Mouse (Mus musculus): ENCODE data around the gene Vsig2. TPM values are rescaled to one million over a fixed set of nuclear protein-coding genes. Genes with fewer than 3 reads are reported as not detected.

Vsig2 gene
- total RNA-seq, 1 experiment from 2014 or later: 5.8 TPM

- DNase-seq: no peak
Measured at GRCm38 (mm10) chr9:37567019-37567418, 28.0 kb downstream of the Vsig2 start.

DNA sequence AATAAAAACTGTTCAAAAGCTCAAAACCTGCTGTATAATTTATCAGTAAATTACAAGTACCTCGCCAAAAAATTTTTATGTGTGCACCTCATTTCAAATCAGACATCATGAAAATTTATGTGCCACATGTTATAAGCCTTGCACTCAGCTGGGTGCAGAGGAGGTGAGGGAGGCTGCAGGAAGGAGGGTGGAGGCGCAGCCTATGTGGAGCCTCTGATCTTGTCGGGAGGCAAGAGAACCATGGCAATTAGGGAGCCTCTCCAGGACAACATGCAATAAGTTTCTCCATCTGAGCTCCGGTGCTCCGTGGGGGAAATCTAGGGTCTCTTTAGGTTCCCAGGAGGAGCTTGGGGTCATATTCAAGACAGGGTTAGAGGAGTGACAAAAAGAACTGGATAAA lies 28.4 kb downstream of the Vsig2 start:
- DNase-seq: no peak

- DNase-seq: peak; percentile 17
Measured at GRCm38 (mm10) chr9:37567892-37568604, 29.0 kb downstream of the Vsig2 start.

DNA sequence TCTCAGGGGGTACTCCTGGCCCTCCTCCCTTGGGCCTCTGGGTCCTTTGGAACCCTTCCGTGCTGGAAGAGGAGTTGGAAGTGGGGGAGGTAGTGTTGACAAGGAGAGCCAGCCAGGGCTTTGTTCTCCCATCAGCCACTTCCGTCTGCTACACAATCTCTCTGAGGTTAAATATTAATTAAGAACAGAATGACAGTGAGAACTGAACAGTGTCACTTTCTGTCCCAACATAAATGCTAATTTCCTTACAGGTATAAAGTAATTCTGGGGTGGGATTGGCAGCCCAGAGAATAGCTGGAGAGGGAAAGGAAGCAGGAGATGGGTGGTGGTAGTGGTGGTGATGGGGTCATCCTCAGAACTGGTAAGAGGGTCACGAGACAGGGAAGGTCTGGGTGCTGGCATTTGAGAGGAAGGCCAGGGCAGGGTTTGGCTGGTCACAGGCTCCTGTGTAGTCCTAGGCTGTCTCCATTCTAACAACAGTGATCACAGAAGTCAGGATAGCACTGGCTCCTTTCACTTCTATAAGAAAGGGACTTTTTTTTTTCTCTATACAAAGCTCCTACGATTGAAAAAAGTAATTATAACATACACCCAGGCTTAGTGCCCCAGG lies 29.7 kb downstream of the Vsig2 start:
- no peak for DNase-seq

DNA sequence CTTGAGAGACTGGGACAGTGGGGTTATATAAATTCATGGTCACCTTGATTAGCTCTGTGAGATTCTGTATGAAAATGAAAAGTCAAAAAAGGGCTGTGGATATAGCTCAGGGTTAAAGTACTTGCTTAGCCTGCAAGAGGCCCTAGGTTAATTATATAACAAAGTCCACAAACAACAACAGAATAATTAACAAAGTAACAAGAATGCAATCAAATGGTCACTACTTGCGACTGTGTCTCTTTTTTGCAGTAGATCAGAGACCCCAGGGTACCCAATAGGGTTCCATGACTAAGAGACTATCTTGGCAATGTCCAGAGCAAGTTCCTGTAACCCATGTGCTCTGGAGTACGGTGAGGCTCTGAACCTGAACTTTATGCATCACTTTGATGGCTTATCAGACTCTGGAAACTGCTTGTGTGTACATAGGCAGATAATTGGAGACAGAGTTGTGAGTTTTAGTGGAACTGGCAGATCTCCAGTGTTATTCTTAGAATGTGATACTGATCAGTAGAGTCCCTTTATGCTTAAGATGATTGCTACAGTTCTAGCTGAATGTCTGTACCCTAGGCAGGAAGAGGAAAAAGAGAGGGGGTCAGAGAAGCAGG lies 30.3 kb downstream of the Vsig2 start:
- no peak for DNase-seq

GRCm38 (mm10) chr9:37572204-37572876 lies 33.3 kb downstream of the Vsig2 start:
- DNase-seq: no peak

DNA sequence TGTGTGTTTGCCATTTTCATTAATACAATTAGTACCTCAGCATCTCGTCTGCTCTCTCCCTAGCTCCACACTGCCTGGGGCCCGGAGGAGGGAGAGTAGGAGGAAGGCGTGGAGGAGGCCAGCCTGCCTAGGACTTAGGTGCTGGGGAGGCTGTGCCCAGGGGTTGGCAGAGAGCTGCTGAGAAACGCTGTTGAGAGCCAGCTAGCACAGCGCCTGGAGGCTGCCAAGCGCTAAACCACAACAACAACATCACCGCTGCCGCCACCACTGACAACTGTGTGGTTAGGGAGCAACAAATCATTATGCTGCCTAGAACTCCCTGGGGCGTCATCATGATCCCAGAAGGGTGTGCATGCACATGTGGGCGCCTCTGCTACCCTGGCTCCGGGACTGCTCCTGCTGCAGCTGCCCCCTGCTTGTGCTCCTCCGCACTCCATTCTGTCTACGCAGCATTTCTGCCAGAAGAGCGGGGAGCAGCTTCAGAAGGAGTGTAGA lies 37.4 kb downstream of the Vsig2 start:
- peak; percentile 24 for DNase-seq

GRCm38 (mm10) chr9:37583594-37583993 lies 44.5 kb downstream of the Vsig2 start:
- no peak for DNase-seq

DNA sequence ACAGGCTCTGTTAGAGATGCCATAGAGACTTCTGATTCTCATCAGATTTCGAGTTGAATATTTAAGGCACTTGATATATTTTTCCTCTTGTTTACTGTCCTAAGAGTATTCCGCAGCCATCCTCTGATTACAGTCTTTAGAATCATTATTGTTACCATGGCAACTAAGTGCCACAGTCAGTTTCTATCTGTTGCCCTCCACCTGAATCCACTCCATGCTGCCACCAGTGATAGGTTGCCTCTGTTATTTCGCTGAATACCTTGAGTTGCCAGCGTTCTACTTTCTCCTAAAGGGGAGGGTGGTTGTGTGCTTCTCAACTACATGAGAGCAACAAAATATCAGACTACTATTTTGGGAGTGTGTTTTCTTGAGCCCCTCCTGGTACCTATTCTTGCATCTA lies 47.7 kb downstream of the Vsig2 start:
- no peak for DNase-seq

DNA sequence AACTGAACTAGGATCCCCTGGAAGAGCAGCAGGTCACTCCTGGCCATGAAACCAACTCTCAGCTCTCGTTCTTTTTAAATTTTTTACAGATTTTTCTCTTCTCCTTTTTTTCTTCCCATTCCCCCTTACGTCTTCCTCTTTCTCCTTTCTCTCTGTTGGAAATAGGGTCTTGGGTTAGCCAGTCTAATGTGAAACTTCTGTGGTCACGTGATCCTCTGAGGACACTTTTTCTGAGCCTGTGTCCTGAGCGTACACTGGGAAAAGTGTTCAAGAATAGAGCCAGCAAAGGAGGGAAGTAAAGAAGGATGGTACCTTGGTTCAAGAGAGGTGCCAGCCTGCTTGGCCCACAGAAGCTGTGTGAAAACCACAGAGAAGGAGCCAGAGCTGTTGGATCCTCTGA lies 51.3 kb downstream of the Vsig2 start:
- DNase-seq: no peak

DNA sequence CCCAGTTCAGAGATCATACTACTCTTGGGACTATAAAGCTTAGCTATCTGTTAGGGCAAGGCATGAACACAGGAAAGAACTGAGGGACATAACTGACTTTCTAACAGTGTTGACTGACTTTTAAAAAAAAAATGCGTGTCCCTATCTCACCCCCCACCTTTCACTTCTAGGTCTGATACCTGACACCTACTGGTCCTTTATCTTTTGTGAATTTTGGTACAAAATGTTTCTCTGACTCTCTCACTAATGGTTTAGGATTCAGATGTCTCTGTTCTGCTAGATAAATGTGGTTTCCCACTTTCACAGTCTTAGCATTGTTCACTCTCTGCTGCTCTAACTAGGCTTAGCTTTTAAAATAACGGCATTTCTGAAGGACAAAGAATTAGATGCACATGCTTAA lies 53.0 kb downstream of the Vsig2 start:
- no peak for DNase-seq

DNA sequence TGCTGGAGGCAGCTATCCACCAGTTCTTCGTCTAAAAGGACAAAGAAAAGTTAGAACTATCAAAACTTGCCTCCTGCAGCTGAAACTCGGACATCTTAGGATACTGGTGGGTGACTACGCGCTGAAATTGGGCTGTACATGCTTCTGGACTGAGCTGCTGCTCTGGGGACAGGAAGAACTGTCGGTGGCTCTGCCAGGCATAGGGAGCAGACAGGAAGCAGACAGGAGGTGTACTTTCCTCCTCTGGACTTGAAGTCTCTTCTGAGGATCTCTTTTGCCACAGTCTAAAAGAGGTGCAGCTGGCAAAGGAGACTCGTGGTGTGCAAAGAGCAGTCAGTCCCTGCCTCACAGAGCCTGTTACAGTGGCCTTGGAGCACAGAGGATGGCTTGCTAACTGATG lies 53.6 kb downstream of the Vsig2 start:
- no peak for DNase-seq

DNA sequence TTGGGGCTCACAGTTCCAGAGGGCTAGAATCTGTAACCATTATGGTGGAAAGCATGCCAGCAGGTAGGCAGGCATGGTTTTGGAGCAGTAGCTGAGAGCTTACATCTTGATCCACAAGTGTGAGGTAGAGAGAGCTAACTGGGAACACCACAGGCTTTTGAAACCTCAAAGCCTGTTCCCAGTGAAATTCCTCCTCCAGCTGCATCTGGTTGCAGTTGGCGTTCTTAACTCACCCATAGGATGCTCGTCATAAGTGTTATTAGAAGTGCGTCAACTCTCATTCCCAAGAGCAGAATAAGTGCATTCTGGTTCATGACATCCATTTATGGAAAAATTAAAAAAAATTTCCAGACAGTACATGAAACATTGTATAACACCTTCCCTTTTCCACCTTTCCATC lies 54.6 kb downstream of the Vsig2 start:
- DNase-seq: no peak

Other genes starting within 250 kb of the Vsig2 start
- 3.9 and 4.6 TPM in 2 replicates for gene Ccdc15, start 190.8 kb upstream of the Vsig2 start, total RNA-seq (2021)
- 0.18 TPM in 1 of 2 replicates, not detected in the other for gene Hepacam, start 171.9 kb upstream of the Vsig2 start, total RNA-seq (2021)
- gene Robo4, start 137.4 kb upstream of the Vsig2 start, total RNA-seq (2021): 22.8 and 32.7 TPM in 2 replicates
- gene Robo3, start 106.0 kb upstream of the Vsig2 start, total RNA-seq (2021): 0.70 and 1.8 TPM in 2 replicates
- gene Msantd2, start 49.9 kb upstream of the Vsig2 start, total RNA-seq (2021): 26.8 and 28.7 TPM in 2 replicates
- 27.5 and 35.3 TPM in 2 replicates for gene Esam, start 11.2 kb upstream of the Vsig2 start, total RNA-seq (2021)
- gene Nrgn, start 13.6 kb downstream of the Vsig2 start, total RNA-seq (2021): 0.86 and 1.4 TPM in 2 replicates
- gene Siae, start 16.4 kb downstream of the Vsig2 start, total RNA-seq (2021): 15.7 and 18.8 TPM in 2 replicates
- 4.2 and 4.8 TPM in 2 replicates for gene Spa17, start 74.5 kb downstream of the Vsig2 start, total RNA-seq (2021)
- 85.1 and 90.9 TPM in 2 replicates for gene Tbrg1, start 118.1 kb downstream of the Vsig2 start, total RNA-seq (2021)
- 0.15 TPM in 1 of 2 replicates, not detected in the other for gene Panx3, start 130.0 kb downstream of the Vsig2 start, total RNA-seq (2021)
- gene Olfr160, start 177.0 kb downstream of the Vsig2 start, total RNA-seq (2021): not detected in 2 replicates
- not detected in 2 replicates for gene Olfr874, start 205.9 kb downstream of the Vsig2 start, total RNA-seq (2021)
- not detected in 2 replicates for gene Olfr875, start 232.6 kb downstream of the Vsig2 start, total RNA-seq (2021)

All from adrenal gland, postnatal 25 days (tissue).